ENCODE assay signal across 8 mouse cellular contexts in genomic region chr12:89812550-89813207, GRCm38 (mm10).
DNase-seq lines count a peak whose midpoint lies in the region; ATAC-seq lines count a peak whose summit lies in the region.

No protein-coding gene starts in this region.

- H3K27ac ChIP-seq in limb, embryonic 13.5 days = no peak overlapping the region
- H3K27ac ChIP-seq in stomach, embryonic 15.5 days = peak overlapping the region; percentile 21; the same call in 1 of the 2 replicates

- no peak for ATAC-seq in limb, embryonic 13.5 days (ENCODE audit: low FRiP score, low read depth)
- ATAC-seq in stomach, embryonic 15.5 days (ENCODE audit: insufficient read depth, low FRiP score, low read depth) = no peak; the same call in 1 of the 2 replicates

- peaks cover 32% of the 10 kb centered on the region for H3K27me3 ChIP-seq in limb, embryonic 13.5 days
- H3K27me3 ChIP-seq in stomach, embryonic 15.5 days (replicated peaks) = no peaks in the 10 kb centered on the region; the same call in 1 of the 2 replicates

- 0 out of 2 replicates have a peak overlapping the region, but pooled peaks have one; percentile 48 for H3K9ac ChIP-seq in limb, embryonic 13.5 days
- H3K9ac ChIP-seq in stomach, embryonic 15.5 days = no peak overlapping the region; the same call in 1 of the 2 replicates

- peak overlapping the region; percentile 89 for H3K4me2 ChIP-seq in limb, embryonic 13.5 days (replicated peaks)
- H3K4me2 ChIP-seq in stomach, embryonic 15.5 days = peak overlapping the region; percentile 95

- 1% methylated on average over 17 of the region's 17 CpGs for WGBS in limb, embryonic 13.5 days
- WGBS in stomach, embryonic 15.5 days = under 1% methylated on average over 17 of the region's 17 CpGs

- peaks cover 27% of the 10 kb centered on the region for H3K4me1 ChIP-seq in limb, embryonic 13.5 days
- 0 out of 2 replicates have a peak, but pooled peaks cover 5% of the 10 kb centered on the region for H3K4me1 ChIP-seq in stomach, embryonic 15.5 days

- no peaks in the 10 kb centered on the region for H3K36me3 ChIP-seq in limb, embryonic 13.5 days
- no peaks in the 10 kb centered on the region for H3K36me3 ChIP-seq in stomach, embryonic 15.5 days

- peak overlapping the region; percentile 48 for H3K4me3 ChIP-seq in limb, embryonic 13.5 days
- peak overlapping the region; percentile 50 for H3K4me3 ChIP-seq in stomach, embryonic 15.5 days (replicated peaks)

- DNase-seq in cerebellum, adult 9-11 months = peak; percentile 36
- no peak for DNase-seq in cerebellum, adult 11 months
- DNase-seq in retina, embryonic 14.5 days (ENCODE audit: low spot score) = peak; percentile 44
- no peak for DNase-seq in retina, postnatal 1 day
- DNase-seq in urinary bladder, postnatal 36 days (ENCODE audit: low spot score in 2 of 2) = no peak
- no peak for DNase-seq in ovary, postnatal 14 days (ENCODE audit: low spot score)

- H3K9me3 ChIP-seq in limb, embryonic 13.5 days = 0 out of 2 replicates have a peak, but pooled peaks cover 3% of the 10 kb centered on the region
- no peaks in the 10 kb centered on the region for H3K9me3 ChIP-seq in stomach, embryonic 15.5 days

Comparison
In these comparisons a context has a peak if more than half of its experiments do, and no peak if none do; other contexts are left out.
1. DNase-seq: peak in cerebellum, adult 9-11 months (single experiment) and retina, embryonic 14.5 days (single experiment); none in cerebellum, adult 11 months (single experiment), retina, postnatal 1 day (single experiment), urinary bladder, postnatal 36 days (0 of 2) and ovary, postnatal 14 days (single experiment).